14 mouse cellular contexts compared by ENCODE assay signal in the genomic region with DNA sequence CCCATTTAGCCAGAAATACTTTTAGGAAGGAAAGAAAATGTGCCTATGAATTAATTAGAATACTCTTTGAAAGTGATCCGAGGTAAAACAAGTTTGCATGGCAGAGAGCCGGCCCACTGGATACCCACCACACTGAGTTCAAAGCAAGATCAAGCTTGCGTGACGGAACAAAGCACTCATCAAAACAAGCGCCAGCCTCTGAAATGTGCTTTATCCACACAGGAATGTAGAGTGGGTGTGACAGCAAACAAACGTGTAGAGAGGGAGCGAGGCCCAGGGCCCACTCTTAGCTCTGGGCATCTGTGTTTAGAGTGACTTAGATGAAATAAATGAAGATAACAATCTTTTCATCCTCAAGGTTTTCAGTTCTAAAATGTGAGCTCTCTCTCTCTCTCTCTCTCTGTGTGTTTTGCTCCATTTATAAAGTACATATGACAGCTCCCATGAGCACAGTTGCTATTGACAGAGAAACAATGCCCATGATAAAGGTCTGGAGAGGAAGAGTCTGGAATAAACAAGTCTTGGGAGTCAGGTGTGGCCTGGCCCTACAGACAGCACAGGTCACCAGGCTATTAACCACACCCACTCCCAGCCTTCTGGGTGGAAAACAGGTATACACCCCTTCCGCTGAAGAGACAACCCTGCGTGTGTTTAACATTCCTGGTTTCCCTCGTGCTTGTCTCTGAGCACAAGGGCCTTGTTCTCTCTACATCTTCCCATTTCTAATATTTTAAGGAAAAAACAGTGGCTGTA. TPM values are rescaled to one million over a fixed set of nuclear protein-coding genes. Genes with fewer than 3 reads are reported as not detected.
DNase-seq lines count a peak whose midpoint lies in the region; ATAC-seq and TF ChIP-seq lines count a peak whose summit lies in the region.
"Had no signal": no experiment of that assay in that cellular context is flagged by ENCODE, and none has a peak within 500 bp of the region (broad histone marks: within the 10 kb centered on the region; RNA-seq: fewer than 3 reads in every experiment).

No protein-coding gene starts in this region.

- H3K4me2 ChIP-seq in heart, postnatal 0 days (ENCODE audit: low read depth, low read length), result no peak overlapping the region
- H3K4me2 ChIP-seq in heart, embryonic 12.5 days, result no peak overlapping the region
- no peak overlapping the region for H3K4me2 ChIP-seq in midbrain, postnatal 0 days (ENCODE audit: low read depth, low read length, poor library complexity, severe bottlenecking)
- H3K4me2 ChIP-seq: hindbrain, embryonic 15.5 days; neural tube, embryonic 12.5 days had no signal

- TF ChIP-seq EP300 in heart, postnatal 0 days (IDR thresholded peaks at IDR 0.05; ENCODE audit: low read depth), result no peak

- H3K9ac ChIP-seq in heart, postnatal 0 days (replicated peaks; ENCODE audit: low read depth, low read length), result no peak overlapping the region
- no peak overlapping the region for H3K9ac ChIP-seq in heart, embryonic 12.5 days
- H3K9ac ChIP-seq in midbrain, postnatal 0 days (replicated peaks; ENCODE audit: low read length, poor library complexity, severe bottlenecking), result no peak overlapping the region
- H3K9ac ChIP-seq: hindbrain, embryonic 15.5 days; liver, embryonic 14.5 days; neural tube, embryonic 12.5 days had no signal

- no peaks in the 10 kb centered on the region for H3K9me3 ChIP-seq in heart, postnatal 0 days (replicated peaks; ENCODE audit: control insufficient read depth, low read length)
- H3K9me3 ChIP-seq in heart, embryonic 12.5 days (replicated peaks), result no peaks in the 10 kb centered on the region
- peaks cover 3% of the 10 kb centered on the region; the same call in 1 of the 2 replicates for H3K9me3 ChIP-seq in midbrain, embryonic 10.5 days (replicated peaks)
- H3K9me3 ChIP-seq in midbrain, postnatal 0 days (ENCODE audit: low read length), result no peaks in the 10 kb centered on the region
- H3K9me3 ChIP-seq: hindbrain, embryonic 15.5 days; neural tube, embryonic 12.5 days had no signal

- peaks cover 18% of the 10 kb centered on the region for H3K36me3 ChIP-seq in heart, postnatal 0 days (replicated peaks; ENCODE audit: control insufficient read depth, insufficient read depth, low read length)
- peaks cover 20% of the 10 kb centered on the region for H3K36me3 ChIP-seq in heart, embryonic 12.5 days
- H3K36me3 ChIP-seq in midbrain, embryonic 10.5 days, result peaks cover 49% of the 10 kb centered on the region
- H3K36me3 ChIP-seq in midbrain, postnatal 0 days (ENCODE audit: insufficient read depth, low read length), result peaks cover 10% of the 10 kb centered on the region

- no peak for TF ChIP-seq CTCF in heart, postnatal 0 days (IDR thresholded peaks at IDR 0.05; ENCODE audit: low read depth)
- no peak for TF ChIP-seq CTCF in midbrain, postnatal 0 days (IDR thresholded peaks at IDR 0.05)

- WGBS in heart, postnatal 0 days, result 57% methylated on average over 10 of the region's 10 CpGs
- 61% methylated on average over 10 of the region's 10 CpGs for WGBS in heart, embryonic 12.5 days
- 38% methylated on average over 10 of the region's 10 CpGs for WGBS in midbrain, embryonic 10.5 days
- 40% methylated on average over 10 of the region's 10 CpGs for WGBS in midbrain, postnatal 0 days

- no peak for ATAC-seq in heart, postnatal 0 days (ENCODE audit: insufficient read depth, low read depth)
- ATAC-seq in heart, embryonic 12.5 days (ENCODE audit: insufficient number of reproducible peaks, low FRiP score), result no peak
- ATAC-seq in midbrain, postnatal 0 days (ENCODE audit: low FRiP score), result no peak
- ATAC-seq in megakaryocyte, adult 5-6 weeks (ENCODE audit: poor library complexity, severe bottlenecking), result no peak

- H3K27me3 ChIP-seq in heart, postnatal 0 days (ENCODE audit: control insufficient read depth, insufficient read depth, low read length), result no peaks in the 10 kb centered on the region
- H3K27me3 ChIP-seq in heart, embryonic 12.5 days (replicated peaks), result no peaks in the 10 kb centered on the region
- no peaks in the 10 kb centered on the region for H3K27me3 ChIP-seq in midbrain, embryonic 10.5 days (ENCODE audit: low read depth, poor library complexity, severe bottlenecking)
- no peaks in the 10 kb centered on the region for H3K27me3 ChIP-seq in midbrain, postnatal 0 days (ENCODE audit: insufficient read depth, low read length)
- H3K27me3 ChIP-seq: hindbrain, embryonic 15.5 days; neural tube, embryonic 12.5 days had no signal

- DNase-seq in heart, postnatal 0 days (ENCODE audit: low spot score), result peak; percentile 36
- no peak for DNase-seq in midbrain, embryonic 10.5 days (ENCODE audit: low spot score)
- no peak for DNase-seq in midbrain, postnatal 0 days (ENCODE audit: low spot score)
- peak; percentile 8 for DNase-seq in lung, postnatal 25 days (ENCODE audit: low spot score)
- DNase-seq in spleen, postnatal 10 days (ENCODE audit: low spot score in 2 of 2), result no peak
- DNase-seq: B cell, adult 2 months; cerebellum, postnatal 36 days; thymus, postnatal 4 days had no signal

- no peak overlapping the region for H3K4me3 ChIP-seq in heart, postnatal 0 days (ENCODE audit: low read depth, low read length)
- no peak overlapping the region for H3K4me3 ChIP-seq in heart, embryonic 12.5 days
- no peak overlapping the region for H3K4me3 ChIP-seq in midbrain, embryonic 10.5 days
- H3K4me3 ChIP-seq in midbrain, postnatal 0 days (ENCODE audit: low read depth, low read length), result no peak overlapping the region
- H3K4me3 ChIP-seq: hindbrain, embryonic 15.5 days; neural tube, embryonic 12.5 days had no signal

- no peak overlapping the region for H3K27ac ChIP-seq in heart, postnatal 0 days (ENCODE audit: low read depth)
- H3K27ac ChIP-seq in heart, embryonic 12.5 days (ENCODE audit: poor library complexity, severe bottlenecking), result no peak overlapping the region
- 0 out of 2 replicates have a peak overlapping the region, but pooled peaks have one; percentile 28 for H3K27ac ChIP-seq in midbrain, embryonic 10.5 days (replicated peaks)
- no peak overlapping the region for H3K27ac ChIP-seq in midbrain, postnatal 0 days (ENCODE audit: low read depth, low read length)
- H3K27ac ChIP-seq: hindbrain, embryonic 15.5 days; liver, embryonic 14.5 days; neural tube, embryonic 12.5 days had no signal

- no peaks in the 10 kb centered on the region for H3K4me1 ChIP-seq in heart, postnatal 0 days (ENCODE audit: control insufficient read depth, insufficient read depth)
- H3K4me1 ChIP-seq in heart, embryonic 12.5 days (replicated peaks), result no peaks in the 10 kb centered on the region
- peaks cover 13% of the 10 kb centered on the region for H3K4me1 ChIP-seq in midbrain, embryonic 10.5 days
- no peaks in the 10 kb centered on the region for H3K4me1 ChIP-seq in midbrain, postnatal 0 days (ENCODE audit: insufficient read depth, low read length)
- H3K4me1 ChIP-seq: hindbrain, embryonic 15.5 days; neural tube, embryonic 12.5 days had no signal

RNA-seq across cellular contexts. Expression of gene Slc17a5, which starts 8.0 kb away (rescaled TPM):
- 6.3 and 13.4 TPM in 2 replicates for total RNA-seq in heart, postnatal 0 days (2014; rRNA removed; ENCODE audit: low replicate concordance)
- 7.3 and 8.0 TPM in 2 replicates for polyA plus RNA-seq in heart, postnatal 0 days (2015; fragmentation: Nextera tagmentation; extraction: Ambion mirVana)
- polyA plus RNA-seq in heart, embryonic 12.5 days (2016; fragmentation: Nextera tagmentation; extraction: Ambion mirVana), result 8.2 and 8.5 TPM in 2 replicates
- 9.9 and 11.4 TPM in 2 replicates for polyA plus RNA-seq in midbrain, embryonic 10.5 days (2016; fragmentation: Nextera tagmentation; extraction: Ambion mirVana)
- 14.7 and 15.1 TPM in 2 replicates for total RNA-seq in midbrain, postnatal 0 days (2014; rRNA removed)
- polyA plus RNA-seq in midbrain, postnatal 0 days (2015; fragmentation: Nextera tagmentation; extraction: Ambion mirVana), result 12.8 and 16.8 TPM in 2 replicates
- total RNA-seq in megakaryocyte, adult 5-6 weeks (2015), result 8.8 and 10.2 TPM in 2 replicates
- total RNA-seq in megakaryocyte, adult 5-6 weeks (2017), result 5.6 and 8.0 TPM in 2 replicates

RNA-seq across cellular contexts. Expression of gene Cd109, which starts 35.5 kb away (rescaled TPM):
- 6.5 TPM in 2 replicates for total RNA-seq in heart, postnatal 0 days (2014; rRNA removed; ENCODE audit: low replicate concordance)
- polyA plus RNA-seq in heart, postnatal 0 days (2015; fragmentation: Nextera tagmentation; extraction: Ambion mirVana), result 3.0 and 3.3 TPM in 2 replicates
- polyA plus RNA-seq in heart, embryonic 12.5 days (2016; fragmentation: Nextera tagmentation; extraction: Ambion mirVana), result 1.7 and 1.8 TPM in 2 replicates
- polyA plus RNA-seq in midbrain, embryonic 10.5 days (2016; fragmentation: Nextera tagmentation; extraction: Ambion mirVana), result 3.9 and 4.8 TPM in 2 replicates
- 2.4 and 4.2 TPM in 2 replicates for total RNA-seq in midbrain, postnatal 0 days (2014; rRNA removed)
- 0.86 and 1.1 TPM in 2 replicates for polyA plus RNA-seq in midbrain, postnatal 0 days (2015; fragmentation: Nextera tagmentation; extraction: Ambion mirVana)
- total RNA-seq in megakaryocyte, adult 5-6 weeks (2015), result 2.0 and 3.2 TPM in 2 replicates
- 2.2 and 2.5 TPM in 2 replicates for total RNA-seq in megakaryocyte, adult 5-6 weeks (2017)
- total RNA-seq: megakaryocyte-erythroid progenitor cell, adult 5-6 weeks had no signal

Comparison
In these comparisons a context has a peak if more than half of its experiments do, and no peak if none do; other contexts are left out.
1. DNase-seq: peak in heart, postnatal 0 days (single experiment) and lung, postnatal 25 days (single experiment); none in midbrain, embryonic 10.5 days (single experiment), midbrain, postnatal 0 days (single experiment) and spleen, postnatal 10 days (0 of 2).